Mouse (Mus musculus) layer of hippocampus, postnatal 10 days (tissue): ENCODE measurements at regions not wholly inside any gene's neighbourhood (a gene's known extent, or its start where the extent isn't known, plus 50 kb on each side); places are given as distances from the start of the nearest gene placed in this dataset.
"Not testable (repeated sequence)": the region's sequence is repeated elsewhere in the genome, so short reads cannot be mapped to it uniquely, and the experiment has no call there.

ENCODE experiments used
- DNase-seq, 2 experiments: peaks; one replicate each; pipeline ENCODE4 v3.0.0; 2021; ENCODE audit warnings: low spot score in 2 of 2

- no peak for DNase-seq
Observed at GRCm38 (mm10) chr13:69129056-69129620, 129.8 kb upstream of the Adcy2 start.

GRCm38 (mm10) chr13:69127522-69127921 lies 128.2 kb upstream of the Adcy2 start:
- no peak for DNase-seq

GRCm38 (mm10) chr13:69118743-69119142 lies 119.4 kb upstream of the Adcy2 start:
- not testable (repeated sequence) for DNase-seq

GRCm38 (mm10) chr13:69109168-69109567 lies 109.8 kb upstream of the Adcy2 start:
- DNase-seq = no peak

- peak; percentile 61 to 78 for DNase-seq
Observed at GRCm38 (mm10) chr13:69086613-69087012, 87.3 kb upstream of the Adcy2 start.

GRCm38 (mm10) chr13:69070336-69070735 lies 71.0 kb upstream of the Adcy2 start:
- DNase-seq = no peak

- no peak for DNase-seq
Observed at GRCm38 (mm10) chr13:69069817-69070216, 70.5 kb upstream of the Adcy2 start.

GRCm38 (mm10) chr13:69066636-69067035 lies 67.3 kb upstream of the Adcy2 start:
- DNase-seq = no peak

- DNase-seq = no peak
Observed at GRCm38 (mm10) chr13:69065285-69065684, 65.9 kb upstream of the Adcy2 start.

- DNase-seq = no peak
Observed at GRCm38 (mm10) chr13:69062692-69063233, 63.4 kb upstream of the Adcy2 start.

- DNase-seq = no peak
Observed at GRCm38 (mm10) chr13:69061436-69061835, 62.1 kb upstream of the Adcy2 start.
